Mouse (Mus musculus) pancreas, adult 10 weeks (tissue): ENCODE data around the gene Ccnd1. TPM values are rescaled to one million over a fixed set of nuclear protein-coding genes. Genes with fewer than 3 reads are reported as not detected.

Source experiments
- polyA plus RNA-seq: library from polyadenylated mRNA; stranded (reverse); fragments of 350-450 nt; fragmentation: Illumina TruSeq; extraction: RNeasy Lipid Tissue Mini Kit (QIAGEN cat#74804); gene quantifications from one replicate; pipeline ENCODE4 v1.2.3, GENCODE M21; 2015; ENCODE audit warnings: low read depth, low replicate concordance; ENCODE audit not compliant: insufficient read depth

The Ccnd1 gene
- polyA plus RNA-seq: 13.2 TPM

GRCm38 (mm10) chr7:144939344-144940002 is at the start of gene Ccnd1:
TSS of gene Ccnd1 (minus strand) at chr7:144939925.

DNA sequence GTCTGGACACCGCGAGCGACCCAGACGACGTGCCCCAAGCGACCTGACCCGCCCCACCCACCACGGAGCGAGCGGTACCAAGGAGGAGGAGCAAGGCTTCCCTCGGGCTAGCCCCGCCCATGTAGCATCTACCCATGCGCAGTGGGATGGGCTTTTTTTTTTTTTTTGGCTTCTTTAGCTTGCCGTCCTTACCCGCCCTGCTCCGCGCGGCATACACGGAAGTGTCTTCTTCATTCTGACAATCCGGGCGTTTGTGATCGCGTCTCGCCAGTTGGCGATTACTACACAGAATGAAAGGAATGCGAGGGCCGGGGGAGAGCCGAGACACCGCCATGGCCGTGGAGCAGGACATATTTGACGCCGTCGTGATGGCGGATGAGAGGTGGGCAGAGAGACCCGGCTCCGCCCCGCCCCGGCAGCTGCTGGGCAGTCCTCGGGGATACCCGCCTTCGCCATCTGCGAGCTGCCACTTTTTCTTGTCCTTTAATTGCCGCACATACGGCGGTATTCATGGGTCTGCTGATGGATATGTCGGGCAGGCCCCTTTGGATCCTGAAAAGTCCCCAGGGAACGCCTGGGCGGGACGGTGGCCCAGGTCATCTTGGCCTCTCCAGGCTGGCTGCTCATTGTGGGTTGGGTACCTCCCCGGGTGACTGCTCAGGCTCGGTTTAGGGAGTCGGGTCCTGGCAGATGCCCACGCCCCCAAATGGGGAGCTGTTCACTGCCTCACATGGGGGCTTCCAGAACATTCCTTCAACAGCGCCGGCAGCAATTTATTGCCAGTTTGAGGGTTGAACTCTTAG is 24.6 kb downstream of the Ccnd1 start, which contains the start of gene LTO1:
Gene LTO1, plus strand, starts transcription at position 153 of the 803 bp plus-strand sequence.

GRCm38 (mm10) chr7:144896294-144897218 is 43.2 kb downstream of the Ccnd1 start, which contains the start of gene Fgf15:
TSS of gene Fgf15 (plus strand) at chr7:144896531.

Other genes starting within 250 kb of the Ccnd1 start
- gene Ano1, start 188.0 kb downstream of the Ccnd1 start, polyA plus RNA-seq: 14.6 TPM
- not detected for gene Fgf3, start 101.8 kb downstream of the Ccnd1 start, polyA plus RNA-seq
- not detected for gene Fgf4, start 92.6 kb downstream of the Ccnd1 start, polyA plus RNA-seq
- not detected for gene Fgf15, start 43.4 kb downstream of the Ccnd1 start, polyA plus RNA-seq
- 3.6 TPM for gene LTO1, start 24.8 kb downstream of the Ccnd1 start, polyA plus RNA-seq